Mouse (Mus musculus) right cerebral cortex, adult 2 months (tissue): ENCODE measurements at regions not wholly inside any gene's neighbourhood (a gene's known extent, or its start where the extent isn't known, plus 50 kb on each side); places are given as distances from the start of the nearest gene placed in this dataset.
"Not testable (repeated sequence)": the region's sequence is repeated elsewhere in the genome, so short reads cannot be mapped to it uniquely, and the experiment has no call there.

Experiments used
- DNase-seq, 2 experiments: peaks; one replicate each; pipeline ENCODE4 v3.0.0; 2021 to 2022; ENCODE audit warnings: low spot score in 2 of 2

GRCm38 (mm10) chr7:73254972-73255371 is 120.3 kb upstream of the Rgma start:
- not testable (repeated sequence) for DNase-seq

- no peak for DNase-seq
Measured at GRCm38 (mm10) chr7:73260140-73260539, 115.2 kb upstream of the Rgma start.

GRCm38 (mm10) chr7:73261750-73262149 is 113.6 kb upstream of the Rgma start:
- DNase-seq: no peak

GRCm38 (mm10) chr7:73262526-73262925 is 112.8 kb upstream of the Rgma start:
- no peak for DNase-seq

GRCm38 (mm10) chr7:73269626-73270025 is 105.7 kb upstream of the Rgma start:
- DNase-seq: no peak

- no peak for DNase-seq
Measured at GRCm38 (mm10) chr7:73272787-73273186, 102.5 kb upstream of the Rgma start.

- no peak for DNase-seq
Measured at GRCm38 (mm10) chr7:73275814-73276271, 99.5 kb upstream of the Rgma start.

- DNase-seq: no peak
Measured at GRCm38 (mm10) chr7:73278616-73279015, 96.7 kb upstream of the Rgma start.

GRCm38 (mm10) chr7:73279936-73280445 is 95.3 kb upstream of the Rgma start:
- no peak for DNase-seq

GRCm38 (mm10) chr7:73286244-73286643 is 89.1 kb upstream of the Rgma start:
- DNase-seq: no peak

- no peak for DNase-seq
Measured at GRCm38 (mm10) chr7:73293337-73293736, 82.0 kb upstream of the Rgma start.

- DNase-seq: no peak
Measured at GRCm38 (mm10) chr7:73294399-73294798, 80.9 kb upstream of the Rgma start.

- no peak for DNase-seq
Measured at GRCm38 (mm10) chr7:73302501-73302900, 72.8 kb upstream of the Rgma start.

GRCm38 (mm10) chr7:73303818-73304217 is 71.5 kb upstream of the Rgma start:
- DNase-seq: no peak

GRCm38 (mm10) chr7:73304799-73305198 is 70.5 kb upstream of the Rgma start:
- no peak for DNase-seq

GRCm38 (mm10) chr7:73305286-73305975 is 69.9 kb upstream of the Rgma start:
- DNase-seq: no peak

- DNase-seq: no peak
Measured at GRCm38 (mm10) chr7:73306296-73306695, 69.0 kb upstream of the Rgma start.

GRCm38 (mm10) chr7:73306728-73307127 is 68.6 kb upstream of the Rgma start:
- no peak for DNase-seq

GRCm38 (mm10) chr7:73307586-73308490 is 67.5 kb upstream of the Rgma start:
- no peak for DNase-seq

- no peak for DNase-seq
Measured at GRCm38 (mm10) chr7:73308981-73309380, 66.3 kb upstream of the Rgma start.

GRCm38 (mm10) chr7:73310056-73310455 is 65.3 kb upstream of the Rgma start:
- no peak for DNase-seq

- DNase-seq: no peak
Measured at GRCm38 (mm10) chr7:73310581-73311136, 64.7 kb upstream of the Rgma start.
